Mouse (Mus musculus): ENCODE data around the gene Ifitm7.

GRCm38 (mm10) chr16:14003386-14004130, 16.9 kb upstream of the Ifitm7 start:
- no peak for TF ChIP-seq GATA1 (IDR thresholded peaks at IDR 0.05; ENCODE audit: borderline replicate concordance, low read length)
- no peak for TF ChIP-seq CTCF (IDR thresholded peaks at IDR 0.05; ENCODE audit: low read depth, low read length)
- TF ChIP-seq POLR2AphosphoS5 (IDR thresholded peaks at IDR 0.05; ENCODE audit: insufficient replicate concordance, low read depth, low read length), result no peak
- no peak for TF ChIP-seq GATA2 (IDR thresholded peaks at IDR 0.05; ENCODE audit: borderline replicate concordance, low read depth, low read length)
- TF ChIP-seq TAL1 (conservative IDR thresholded peaks at IDR 0.05; ENCODE audit: low read depth, low read length), result no peak

All from G1E (cell line).